In the genomic region with DNA sequence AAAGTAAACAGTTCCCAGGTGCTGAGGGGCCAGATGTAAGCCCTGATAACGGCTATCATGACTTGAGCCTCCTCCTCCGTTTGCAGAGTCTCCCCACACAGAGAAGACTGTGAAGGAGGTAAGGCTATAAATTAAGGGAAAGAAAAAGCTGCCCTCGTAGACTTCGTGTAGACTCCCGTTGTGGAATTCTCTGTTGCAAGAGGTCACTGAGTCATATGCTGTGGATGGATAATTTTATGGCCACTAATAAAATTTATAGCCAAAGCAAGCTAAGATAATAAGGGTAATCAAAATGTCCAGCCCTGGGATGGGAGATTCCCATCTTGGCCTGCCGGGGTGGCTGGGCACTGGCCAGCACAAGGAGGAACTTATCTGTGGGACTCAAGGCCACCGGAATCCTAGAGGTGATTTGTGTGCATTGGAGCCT, we compare ENCODE assay signal across 12 mouse cellular contexts.
A peak's percentile ranks its signal among the peaks of the same experiment; 100 is the strongest.
DNase-seq lines count a peak whose midpoint lies in the region; ATAC-seq and TF ChIP-seq lines count a peak whose summit lies in the region.
"Had no signal": no experiment of that assay in that cellular context is flagged by ENCODE, and none has a peak within 500 bp of the region (broad histone marks: within the 10 kb centered on the region; RNA-seq: fewer than 3 reads in every experiment).

No protein-coding gene starts in this region.

- peak; percentile 62 for DNase-seq in adrenal gland, adult 8-10 months
- DNase-seq in kidney, adult 2 months, result peak; percentile 57
- peak; percentile 7 for DNase-seq in large intestine, adult 2 months (ENCODE audit: low read depth, low spot score)
- no peak for DNase-seq in layer of hippocampus, postnatal 10 days (ENCODE audit: low spot score in 2 of 2)
- DNase-seq in thymus, adult 18-20 months, result no peak
- no peak for DNase-seq in lung, postnatal 36 days
- DNase-seq: cerebellum, adult 18-20 months; embryo, embryonic 11 days had no signal

- TF ChIP-seq CTCF in C2C12 (IDR thresholded peaks at IDR 0.05; ENCODE audit: control insufficient read depth, insufficient read depth, insufficient read length), result no peak
- TF ChIP-seq CTCF in kidney, adult 2 months (conservative IDR thresholded peaks at IDR 0.05; ENCODE audit: insufficient read depth, insufficient read length, low read depth, low read length), result no peak

- no peaks in the 10 kb centered on the region for H3K36me3 ChIP-seq in C2C12 (ENCODE audit: control insufficient read depth, insufficient read depth)
- no peaks in the 10 kb centered on the region for H3K36me3 ChIP-seq in kidney, adult 2 months (ENCODE audit: control insufficient read depth, insufficient read depth, low read length)
- H3K36me3 ChIP-seq in forebrain, embryonic 13.5 days (ENCODE audit: poor library complexity, severe bottlenecking), result no peaks in the 10 kb centered on the region
- H3K36me3 ChIP-seq: midbrain, embryonic 13.5 days had no signal

- no peak for ATAC-seq in forebrain, embryonic 13.5 days
- ATAC-seq: midbrain, embryonic 13.5 days had no signal

- no peaks in the 10 kb centered on the region for H3K4me1 ChIP-seq in kidney, adult 2 months (ENCODE audit: control insufficient read depth, insufficient read depth, low read length)
- no peaks in the 10 kb centered on the region for H3K4me1 ChIP-seq in forebrain, embryonic 13.5 days
- H3K4me1 ChIP-seq: midbrain, embryonic 13.5 days had no signal

- 26% methylated on average over 7 of the region's 7 CpGs for WGBS in kidney, adult 2 months
- 13% methylated on average over 7 of the region's 7 CpGs for WGBS in large intestine, adult 2 months
- 83% methylated on average over 7 of the region's 7 CpGs for WGBS in forebrain, embryonic 13.5 days

- H3K79me3 ChIP-seq in C2C12 (ENCODE audit: low read depth), result no peaks in the 10 kb centered on the region

- H3K27ac ChIP-seq in kidney, adult 2 months (ENCODE audit: insufficient read depth, low read depth, low read length), result no peak overlapping the region
- no peak overlapping the region for H3K27ac ChIP-seq in forebrain, embryonic 13.5 days
- H3K27ac ChIP-seq: heart, embryonic 13.5 days; midbrain, embryonic 13.5 days had no signal

- no peaks in the 10 kb centered on the region for H3K79me2 ChIP-seq in C2C12 (ENCODE audit: control insufficient read depth, insufficient read depth)

- H3K9ac ChIP-seq in forebrain, embryonic 13.5 days, result no peak overlapping the region
- H3K9ac ChIP-seq: heart, embryonic 13.5 days; midbrain, embryonic 13.5 days had no signal

- no peak overlapping the region for H3K4me3 ChIP-seq in C2C12 (ENCODE audit: insufficient read depth, poor library complexity, severe bottlenecking)
- no peak overlapping the region for H3K4me3 ChIP-seq in kidney, adult 2 months (ENCODE audit: insufficient read depth, low read depth, low read length)
- no peak overlapping the region for H3K4me3 ChIP-seq in forebrain, embryonic 13.5 days
- H3K4me3 ChIP-seq: heart, embryonic 13.5 days; midbrain, embryonic 13.5 days had no signal

- no peak overlapping the region for H3K4me2 ChIP-seq in forebrain, embryonic 13.5 days
- H3K4me2 ChIP-seq: heart, embryonic 13.5 days; midbrain, embryonic 13.5 days had no signal

- no peak for TF ChIP-seq POLR2A in kidney, adult 2 months (IDR thresholded peaks at IDR 0.05; ENCODE audit: low read depth, low read length)

- H3ac ChIP-seq in C2C12 (ENCODE audit: control insufficient read depth, insufficient read length, low read depth), result no peak overlapping the region

- H3K27me3 ChIP-seq in C2C12 (ENCODE audit: control insufficient read depth, insufficient read depth, insufficient read length), result peaks cover 7% of the 10 kb centered on the region
- H3K27me3 ChIP-seq in kidney, adult 2 months (replicated peaks; ENCODE audit: control insufficient read depth, insufficient read depth, low read length), result no peaks in the 10 kb centered on the region
- H3K27me3 ChIP-seq in forebrain, embryonic 13.5 days, result no peaks in the 10 kb centered on the region
- H3K27me3 ChIP-seq: heart, embryonic 13.5 days; midbrain, embryonic 13.5 days had no signal

- H3K9me3 ChIP-seq in forebrain, embryonic 13.5 days (replicated peaks), result no peaks in the 10 kb centered on the region
- H3K9me3 ChIP-seq: heart, embryonic 13.5 days; midbrain, embryonic 13.5 days had no signal

TF ChIP-seq in C2C12, 6 proteins besides CTCF, POLR2A, EP300 and RAD21:
- TF ChIP-seq FOSL1 (IDR thresholded peaks at IDR 0.05; ENCODE audit: insufficient read depth, low read length, poor library complexity, severe bottlenecking), result peak; percentile 76
- TF ChIP-seq CEBPB (IDR thresholded peaks at IDR 0.05; ENCODE audit: low read depth), result peak; percentile 97
- no peak for TF ChIP-seq USF1 (IDR thresholded peaks at IDR 0.05; ENCODE audit: low read depth)
- TF ChIP-seq MAX (IDR thresholded peaks at IDR 0.05), result peak; percentile 51
- TF ChIP-seq MYOD1 (IDR thresholded peaks at IDR 0.05; ENCODE audit: control insufficient read depth, insufficient read length, low read depth), result no peak
- TF ChIP-seq MYOG (IDR thresholded peaks at IDR 0.05; ENCODE audit: control insufficient read depth, extremely low read depth, insufficient read length), result no peak

Comparison
In these comparisons a context has a peak if more than half of its experiments do, and no peak if none do; other contexts are left out.
1. DNase-seq: peak in adrenal gland, adult 8-10 months (single experiment), kidney, adult 2 months (single experiment) and large intestine, adult 2 months (single experiment); none in layer of hippocampus, postnatal 10 days (0 of 2), thymus, adult 18-20 months (0 of 2) and lung, postnatal 36 days (single experiment).